Mouse (Mus musculus): ENCODE measurements around the gene Lcn8. TPM values are rescaled to one million over a fixed set of nuclear protein-coding genes. Genes with fewer than 3 reads are reported as not detected.
A peak's percentile ranks its signal among the peaks of the same experiment; 100 is the strongest.

Gene Lcn8
- not detected in 2 replicates for polyA plus RNA-seq (2015; fragmentation: Nextera tagmentation; extraction: Ambion mirVana)

DNA sequence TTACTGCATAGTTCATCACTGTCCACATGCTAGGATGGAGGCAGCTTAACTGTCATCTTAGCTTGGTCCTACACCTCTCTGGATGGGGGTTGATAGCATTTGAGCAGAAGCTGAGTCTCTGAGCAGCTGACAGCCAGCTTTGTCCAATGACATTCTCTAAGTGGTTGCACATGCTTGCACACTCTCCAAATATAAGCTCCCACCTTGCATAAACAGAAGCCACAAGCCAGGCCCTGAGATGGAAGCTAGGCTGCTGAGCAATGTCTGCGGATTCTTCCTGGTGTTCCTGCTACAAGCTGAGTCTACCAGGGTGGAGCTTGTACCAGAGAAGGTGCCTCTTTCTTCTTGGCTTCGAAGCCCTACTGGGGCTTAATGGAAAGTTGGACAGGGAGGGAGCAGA is at the start of gene Lcn8:
Gene Lcn8, plus strand, starts transcription at position 219 of the 400 bp plus-strand sequence.
- TF ChIP-seq EP300 (IDR thresholded peaks at IDR 0.05), result no peak
- TF ChIP-seq CTCF (IDR thresholded peaks at IDR 0.05), result no peak
- Histone ChIP-seq H3K4me3 (ENCODE audit: low read depth, low read length) (no peak within 1 kb of the TSS), H3K4me1 (ENCODE audit: insufficient read depth, low read depth, low read length) (no peaks in the 10 kb centered on the region), H3K27ac (ENCODE audit: low read length) (no peak within 1 kb of the TSS), H3K9me3 (ENCODE audit: low read length) (no peaks in the 10 kb centered on the region), H3K4me2 (replicated peaks; ENCODE audit: low read depth, low read length) (no peak within 1 kb of the TSS), H3K27me3 (replicated peaks; ENCODE audit: insufficient read depth, low read length) (no peaks in the 10 kb centered on the region), H3K36me3 (ENCODE audit: insufficient read depth, low read length) (no peaks in the 10 kb centered on the region), H3K9ac (replicated peaks; ENCODE audit: low read depth) (no peak within 1 kb of the TSS)
- DNase-seq (ENCODE audit: low spot score), result no peak
- WGBS, result 68% methylated on average over 2 of the region's 2 CpGs
- no peak for ATAC-seq

GRCm38 (mm10) chr2:25607761-25608622 is 44.9 kb upstream of the Lcn8 start, which contains the start of gene Rabl6:
TSS of gene Rabl6 (minus strand) at chr2:25608521.
- no peaks in the 10 kb centered on the region for H3K36me3 ChIP-seq (ENCODE audit: insufficient read depth, low read length)
- no peaks in the 10 kb centered on the region for H3K27me3 ChIP-seq (replicated peaks; ENCODE audit: insufficient read depth, low read length)
- H3K4me1 ChIP-seq (ENCODE audit: insufficient read depth, low read depth, low read length), result 0 out of 2 replicates have a peak, but pooled peaks cover 4% of the 10 kb centered on the region
- no peaks in the 10 kb centered on the region for H3K9me3 ChIP-seq (ENCODE audit: low read length)
- H3K27ac ChIP-seq (ENCODE audit: low read length), result peak within 1 kb of the TSS; percentile 88
- peak within 1 kb of the TSS; percentile 81 for H3K4me2 ChIP-seq (replicated peaks; ENCODE audit: low read depth, low read length)
- peak within 1 kb of the TSS; percentile 91 for H3K9ac ChIP-seq (replicated peaks; ENCODE audit: low read depth)
- peak within 1 kb of the TSS; percentile 84 for H3K4me3 ChIP-seq (ENCODE audit: low read depth, low read length)
- TF ChIP-seq EP300 (IDR thresholded peaks at IDR 0.05) (no peak), CTCF (IDR thresholded peaks at IDR 0.05) (no peak)
- peak; percentile 94 for DNase-seq (ENCODE audit: low spot score)
- ATAC-seq, result peak; percentile 96
- WGBS, result under 1% methylated on average over 61 of the region's 80 CpGs

DNA sequence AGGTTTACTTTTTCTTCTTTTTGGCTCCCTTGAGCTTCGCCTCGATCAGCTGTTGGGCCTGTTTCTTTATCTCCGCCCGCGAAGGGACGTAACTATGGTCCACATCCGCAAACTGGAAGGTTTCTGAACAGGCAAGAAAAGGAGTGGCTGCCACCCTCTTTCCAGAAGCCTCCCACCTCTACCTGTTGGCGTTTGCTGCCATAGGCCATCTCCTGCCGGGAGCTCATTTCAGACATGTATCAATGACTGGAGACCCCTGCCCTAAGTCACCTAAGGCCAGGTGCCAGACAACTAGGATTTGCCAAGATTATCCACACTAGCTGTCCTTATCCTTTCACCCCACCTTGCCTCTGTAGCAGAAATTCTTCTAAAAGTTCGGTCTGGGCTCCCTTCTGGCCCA is 44.2 kb upstream of the Lcn8 start:
- H3K9me3 ChIP-seq (ENCODE audit: low read length), result no peaks in the 10 kb centered on the region
- WGBS, result 63% methylated on average over 10 of the region's 10 CpGs
- ATAC-seq, result peak; percentile 25

DNA sequence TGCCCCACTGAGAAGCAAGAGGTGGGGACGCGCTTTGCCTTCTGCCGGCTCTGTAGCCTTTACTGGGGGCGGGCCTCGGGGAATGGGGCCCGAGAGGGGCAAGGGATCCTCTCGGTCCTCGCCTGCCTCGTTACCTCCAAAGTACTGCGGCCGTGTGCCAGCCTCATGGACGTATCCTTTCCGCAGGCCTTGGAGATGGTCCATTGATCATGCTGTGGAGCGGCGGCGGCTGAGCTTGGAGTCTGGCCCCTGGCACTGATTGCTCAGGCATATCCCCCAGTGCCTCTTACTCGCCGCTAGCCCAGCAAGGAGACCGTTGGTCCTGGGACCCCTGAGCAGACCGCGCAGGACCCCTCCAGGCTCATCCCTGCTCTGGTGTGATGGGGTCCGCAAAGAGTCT is 36.5 kb upstream of the Lcn8 start:
- Histone ChIP-seq H3K4me2 (replicated peaks; ENCODE audit: low read depth, low read length) (0 out of 2 replicates have a peak overlapping the region, but pooled peaks have one; percentile 8), H3K27ac (ENCODE audit: low read length) (no peak overlapping the region), H3K36me3 (ENCODE audit: insufficient read depth, low read length) (no peaks in the 10 kb centered on the region), H3K4me3 (ENCODE audit: low read depth, low read length) (no peak overlapping the region), H3K27me3 (replicated peaks; ENCODE audit: insufficient read depth, low read length) (peaks cover 25% of the 10 kb centered on the region), H3K4me1 (ENCODE audit: insufficient read depth, low read depth, low read length) (peaks cover 5% of the 10 kb centered on the region; the same call in 1 of the 2 replicates), H3K9ac (replicated peaks; ENCODE audit: low read depth) (no peak overlapping the region), H3K9me3 (ENCODE audit: low read length) (no peaks in the 10 kb centered on the region)
- TF ChIP-seq CTCF (IDR thresholded peaks at IDR 0.05), result no peak
- no peak for TF ChIP-seq EP300 (IDR thresholded peaks at IDR 0.05)
- ATAC-seq (no peak), DNase-seq (ENCODE audit: low spot score) (no peak)
- 23% methylated on average over 17 of the region's 22 CpGs for WGBS

More for the DNA sequence above, 44.2 kb upstream of the Lcn8 start:
- no peak for TF ChIP-seq EP300 (IDR thresholded peaks at IDR 0.05)
- TF ChIP-seq CTCF (IDR thresholded peaks at IDR 0.05), result no peak
- peak overlapping the region; percentile 81 for H3K4me2 ChIP-seq (replicated peaks; ENCODE audit: low read depth, low read length)
- DNase-seq (ENCODE audit: low spot score), result no peak
- no peak overlapping the region for H3K9ac ChIP-seq (replicated peaks; ENCODE audit: low read depth)
- H3K27me3 ChIP-seq (replicated peaks; ENCODE audit: insufficient read depth, low read length), result no peaks in the 10 kb centered on the region
- 0 out of 2 replicates have a peak, but pooled peaks cover 4% of the 10 kb centered on the region for H3K4me1 ChIP-seq (ENCODE audit: insufficient read depth, low read depth, low read length)
- H3K36me3 ChIP-seq (ENCODE audit: insufficient read depth, low read length), result no peaks in the 10 kb centered on the region
- no peak overlapping the region for H3K27ac ChIP-seq (ENCODE audit: low read length)
- peak overlapping the region; percentile 84 for H3K4me3 ChIP-seq (ENCODE audit: low read depth, low read length)

DNA sequence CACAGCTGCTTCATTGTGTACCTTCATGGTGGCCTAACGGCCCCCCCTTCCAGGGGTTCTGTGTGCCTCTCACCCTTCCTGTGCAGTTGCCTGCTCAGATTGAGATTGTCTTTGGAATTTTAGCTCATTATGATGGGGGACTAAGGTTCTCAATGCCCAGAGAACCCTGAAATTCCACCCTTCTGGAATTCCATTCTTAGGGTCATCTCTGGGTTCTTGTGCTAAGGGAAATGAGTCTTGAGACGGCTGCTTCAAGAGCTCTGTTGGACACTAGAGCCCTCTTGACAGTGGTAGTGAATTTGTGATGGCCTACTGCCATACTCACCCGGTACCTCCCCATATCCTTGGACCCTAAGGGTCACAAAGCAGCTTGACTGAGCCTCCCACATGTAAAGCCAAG is 35.3 kb upstream of the Lcn8 start, which contains the start of gene Ccdc183:
Gene Ccdc183, minus strand, starts transcription at position 101 of the 400 bp plus-strand sequence.
- ATAC-seq, result no peak
- H3K27ac ChIP-seq (ENCODE audit: low read length), result no peak within 1 kb of the TSS

GRCm38 (mm10) chr2:25620386-25620785 is 32.5 kb upstream of the Lcn8 start:
- TF ChIP-seq CTCF (IDR thresholded peaks at IDR 0.05) (no peak), EP300 (IDR thresholded peaks at IDR 0.05) (no peak)
- Histone ChIP-seq H3K9ac (replicated peaks; ENCODE audit: low read depth) (no peak overlapping the region), H3K4me1 (ENCODE audit: insufficient read depth, low read depth, low read length) (peaks cover 5% of the 10 kb centered on the region; the same call in 1 of the 2 replicates), H3K27ac (ENCODE audit: low read length) (no peak overlapping the region), H3K36me3 (ENCODE audit: insufficient read depth, low read length) (no peaks in the 10 kb centered on the region), H3K27me3 (replicated peaks; ENCODE audit: insufficient read depth, low read length) (peaks cover 19% of the 10 kb centered on the region), H3K4me2 (replicated peaks; ENCODE audit: low read depth, low read length) (no peak overlapping the region), H3K4me3 (ENCODE audit: low read depth, low read length) (no peak overlapping the region), H3K9me3 (ENCODE audit: low read length) (no peaks in the 10 kb centered on the region)
- ATAC-seq (no peak), DNase-seq (ENCODE audit: low spot score) (no peak)
- WGBS, result 74% methylated on average over 6 of the region's 6 CpGs

More for the DNA sequence above, 35.3 kb upstream of the Lcn8 start, which contains the start of gene Ccdc183:
- Histone ChIP-seq H3K36me3 (ENCODE audit: insufficient read depth, low read length) (no peaks in the 10 kb centered on the region), H3K4me1 (ENCODE audit: insufficient read depth, low read depth, low read length) (peaks cover 5% of the 10 kb centered on the region; the same call in 1 of the 2 replicates), H3K9ac (replicated peaks; ENCODE audit: low read depth) (no peak within 1 kb of the TSS), H3K4me3 (ENCODE audit: low read depth, low read length) (no peak within 1 kb of the TSS), H3K9me3 (ENCODE audit: low read length) (no peaks in the 10 kb centered on the region), H3K27me3 (replicated peaks; ENCODE audit: insufficient read depth, low read length) (peaks cover 25% of the 10 kb centered on the region), H3K4me2 (replicated peaks; ENCODE audit: low read depth, low read length) (no peak within 1 kb of the TSS)
- 61% methylated on average over 3 of the region's 3 CpGs for WGBS
- TF ChIP-seq CTCF (IDR thresholded peaks at IDR 0.05) (no peak), EP300 (IDR thresholded peaks at IDR 0.05) (no peak)
- DNase-seq (ENCODE audit: low spot score), result no peak

Measured in lung, postnatal 0 days (tissue).